Comparison of ENCODE assay signal across 8 mouse cellular contexts in genomic region chr17:80577214-80577613, GRCm38 (mm10). TPM values are rescaled to one million over a fixed set of nuclear protein-coding genes. Genes with fewer than 3 reads are reported as not detected.
A peak's percentile ranks its signal among the peaks of the same experiment; 100 is the strongest.
DNase-seq lines count a peak whose midpoint lies in the region; ATAC-seq and TF ChIP-seq lines count a peak whose summit lies in the region.

No protein-coding gene starts in this region.

- H3K27ac ChIP-seq in gastrocnemius, adult 2 months: no peak overlapping the region
- no peak overlapping the region for H3K27ac ChIP-seq in heart, embryonic 16.5 days (ENCODE audit: low read length)
- H3K27ac ChIP-seq in liver, embryonic 16.5 days (ENCODE audit: low read length): no peak overlapping the region
- peak overlapping the region; percentile 70; the same call in 1 of the 2 replicates for H3K27ac ChIP-seq in neural tube, embryonic 13.5 days (replicated peaks)

- DNase-seq in gastrocnemius, adult 2 months: no peak
- DNase-seq in gastrocnemius, adult 18-20 months (ENCODE audit: low spot score): no peak
- peak; percentile 81 for DNase-seq in embryo, embryonic 10 days (ENCODE audit: low spot score)
- peak; percentile 69 to 77 for DNase-seq in kidney, postnatal 4 days
- peak; percentile 67 for DNase-seq in telencephalon, adult 2 months (ENCODE audit: low read depth, low spot score)

- WGBS in heart, embryonic 16.5 days: 1% methylated on average over 30 of the region's 30 CpGs
- under 1% methylated on average over 30 of the region's 30 CpGs for WGBS in liver, embryonic 16.5 days (ENCODE audit: insufficient replicate concordance)
- WGBS in neural tube, embryonic 13.5 days: under 1% methylated on average over 30 of the region's 30 CpGs

- no peaks in the 10 kb centered on the region for H3K27me3 ChIP-seq in heart, embryonic 16.5 days (ENCODE audit: control insufficient read depth, insufficient read depth, low read length)
- no peaks in the 10 kb centered on the region; the same call in 1 of the 2 replicates for H3K27me3 ChIP-seq in liver, embryonic 16.5 days (ENCODE audit: control insufficient read depth, insufficient read depth, low read depth, low read length)
- H3K27me3 ChIP-seq in neural tube, embryonic 13.5 days: no peaks in the 10 kb centered on the region

- H3K4me1 ChIP-seq in heart, embryonic 16.5 days (ENCODE audit: control insufficient read depth, insufficient read depth, low read length): peaks cover 8% of the 10 kb centered on the region
- no peaks in the 10 kb centered on the region; the same call in 1 of the 2 replicates for H3K4me1 ChIP-seq in liver, embryonic 16.5 days (ENCODE audit: control insufficient read depth, low read depth, low read length)
- H3K4me1 ChIP-seq in neural tube, embryonic 13.5 days (replicated peaks): peaks cover 15% of the 10 kb centered on the region

- no peak for TF ChIP-seq CTCF in gastrocnemius, adult 2 months (IDR thresholded peaks at IDR 0.05)

- H3K36me3 ChIP-seq in heart, embryonic 16.5 days (ENCODE audit: control insufficient read depth, insufficient read depth): peaks cover 6% of the 10 kb centered on the region; the same call in 1 of the 2 replicates
- H3K36me3 ChIP-seq in liver, embryonic 16.5 days (ENCODE audit: control insufficient read depth, insufficient read depth): no peaks in the 10 kb centered on the region
- H3K36me3 ChIP-seq in neural tube, embryonic 13.5 days: peaks cover 16% of the 10 kb centered on the region

- peak overlapping the region; percentile 93 for H3K4me2 ChIP-seq in heart, embryonic 16.5 days (ENCODE audit: low read depth, low read length)
- H3K4me2 ChIP-seq in liver, embryonic 16.5 days (ENCODE audit: low read depth, low read length): peak overlapping the region; percentile 69
- H3K4me2 ChIP-seq in neural tube, embryonic 13.5 days: peak overlapping the region; percentile 88

- H3K9ac ChIP-seq in heart, embryonic 16.5 days (ENCODE audit: low read length): peak overlapping the region; percentile 60
- H3K9ac ChIP-seq in liver, embryonic 16.5 days (ENCODE audit: low read depth, low read length): no peak overlapping the region; the same call in 1 of the 2 replicates
- peak overlapping the region; percentile 75 for H3K9ac ChIP-seq in neural tube, embryonic 13.5 days

- peak overlapping the region; percentile 53 for H3K4me3 ChIP-seq in gastrocnemius, adult 2 months
- H3K4me3 ChIP-seq in heart, embryonic 16.5 days (ENCODE audit: low read length): peak overlapping the region; percentile 56
- peak overlapping the region; percentile 43 for H3K4me3 ChIP-seq in liver, embryonic 16.5 days (ENCODE audit: low read depth, low read length)
- H3K4me3 ChIP-seq in neural tube, embryonic 13.5 days: peak overlapping the region; percentile 46

- ATAC-seq in heart, embryonic 16.5 days (replicated peaks; ENCODE audit: extremely low read depth, insufficient read depth, low FRiP score): peak; percentile 60; the same call in 1 of the 2 replicates
- peak; percentile 62; the same call in 1 of the 2 replicates for ATAC-seq in liver, embryonic 16.5 days (ENCODE audit: low read depth)
- peak; percentile 95 for ATAC-seq in neural tube, embryonic 13.5 days (ENCODE audit: low read depth)

- intact Hi-C loops in gastrocnemius, adult 2 months (cut with DNase I): no loop called here

- H3K9me3 ChIP-seq in heart, embryonic 16.5 days (replicated peaks; ENCODE audit: control insufficient read depth, low read length): 0 out of 2 replicates have a peak, but pooled peaks cover 2% of the 10 kb centered on the region
- H3K9me3 ChIP-seq in liver, embryonic 16.5 days (replicated peaks; ENCODE audit: control insufficient read depth, low read length): no peaks in the 10 kb centered on the region
- H3K9me3 ChIP-seq in neural tube, embryonic 13.5 days: no peaks in the 10 kb centered on the region

RNA-seq across cellular contexts. Expression of gene Cdkl4, which starts 0.4 kb away (rescaled TPM):
- under 1 TPM in 1 of 2 experiments, not detected in 1; 0.11 TPM for total RNA-seq in gastrocnemius, adult 2 months (2021)
- under 1 TPM in 1 of 2 experiments, not detected in 1; 0.19 TPM for total RNA-seq in gastrocnemius, adult 18-20 months (2021)
- 0.14 and 0.32 TPM in 2 replicates for polyA plus RNA-seq in heart, embryonic 16.5 days (2015; fragmentation: Nextera tagmentation; extraction: Ambion mirVana)
- 0.14 and 0.16 TPM in 2 replicates for polyA plus RNA-seq in liver, embryonic 16.5 days (2015; fragmentation: Nextera tagmentation; extraction: Ambion mirVana)
- 4.7 and 5.9 TPM in 2 replicates for polyA plus RNA-seq in neural tube, embryonic 13.5 days (2015; fragmentation: Nextera tagmentation; extraction: Ambion mirVana)

Comparison
In these comparisons a context has a peak if more than half of its experiments do, and no peak if none do; other contexts are left out.
1. DNase-seq: peak in embryo, embryonic 10 days (single experiment), kidney, postnatal 4 days (2 of 2) and telencephalon, adult 2 months (single experiment); none in gastrocnemius, adult 2 months (single experiment) and gastrocnemius, adult 18-20 months (single experiment).
2. Peak in every context shown above with its lines, with median percentiles within 50 percentile points of each other: H3K4me3 ChIP-seq, ATAC-seq and H3K4me2 ChIP-seq.